Mouse (Mus musculus): ENCODE measurements around the gene Magi2. TPM values are rescaled to one million over a fixed set of nuclear protein-coding genes. Genes with fewer than 3 reads are reported as not detected.
A peak's percentile ranks its signal among the peaks of the same experiment; 100 is the strongest.

Magi2 gene
- polyA plus RNA-seq, 1 experiment, result 0.48 TPM

- Histone ChIP-seq H3ac (ENCODE audit: control insufficient read depth, insufficient read length) (no peak overlapping the region), H3K27me3 (ENCODE audit: control insufficient read depth, insufficient read depth, insufficient read length) (no peaks in the 10 kb centered on the region), H3K36me3 (ENCODE audit: control insufficient read depth, insufficient read depth) (no peaks in the 10 kb centered on the region), H3K79me2 (ENCODE audit: control insufficient read depth, insufficient read depth) (no peaks in the 10 kb centered on the region), H3K4me3 (no peak overlapping the region), H3K4me2 (ENCODE audit: low read depth) (no peak overlapping the region)
- TF ChIP-seq TCF12 (IDR thresholded peaks at IDR 0.05; ENCODE audit: insufficient read depth, poor library complexity, severe bottlenecking) (no peak), USF1 (IDR thresholded peaks at IDR 0.05; ENCODE audit: low read depth) (peak; percentile 21)
These were observed 1380.7 kb downstream of the Magi2 start for GRCm38 (mm10) chr5:20607503-20607902.

DNA sequence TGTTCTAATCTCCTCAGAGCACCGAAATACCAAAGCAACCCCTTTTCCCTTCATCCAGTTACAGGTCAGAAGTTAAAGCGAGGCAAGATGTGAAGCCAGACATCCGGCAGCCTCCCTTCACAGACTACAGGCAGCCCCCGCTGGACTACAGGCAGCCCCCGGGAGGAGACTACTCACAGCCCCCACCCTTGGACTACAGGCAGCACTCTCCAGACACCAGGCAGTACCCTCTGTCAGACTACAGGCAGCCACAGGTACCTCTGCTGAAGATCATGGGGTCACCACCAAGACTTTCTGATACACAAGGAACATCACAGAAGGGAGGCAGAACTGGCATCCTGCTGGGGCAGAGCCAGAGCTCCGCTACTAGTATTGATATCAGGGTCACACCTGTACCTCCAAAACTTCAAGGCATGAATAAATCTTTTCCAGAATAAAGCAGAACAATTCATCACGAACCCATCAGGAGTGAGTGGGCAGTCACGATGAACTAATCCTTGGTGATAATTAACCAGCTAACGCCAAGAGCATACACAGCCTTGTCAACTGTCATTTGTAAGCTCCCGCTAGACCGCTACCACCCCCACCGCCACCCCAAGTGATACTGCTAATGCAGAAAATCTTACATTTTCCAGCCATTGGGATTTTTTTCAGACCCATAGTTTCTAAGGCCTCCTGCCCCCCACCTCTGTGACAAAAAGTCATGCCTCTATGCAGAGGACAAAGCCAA is 1382.5 kb downstream of the Magi2 start:
- Histone ChIP-seq H3K36me3 (ENCODE audit: control insufficient read depth, insufficient read depth) (no peaks in the 10 kb centered on the region), H3ac (ENCODE audit: control insufficient read depth, insufficient read length) (no peak overlapping the region), H3K27me3 (ENCODE audit: control insufficient read depth, insufficient read depth, insufficient read length) (no peaks in the 10 kb centered on the region), H3K79me2 (ENCODE audit: control insufficient read depth, insufficient read depth) (no peaks in the 10 kb centered on the region), H3K4me2 (ENCODE audit: low read depth) (no peak overlapping the region), H3K4me3 (no peak overlapping the region)
- no peak for TF ChIP-seq SRF (IDR thresholded peaks at IDR 0.05; ENCODE audit: control insufficient read depth, insufficient read length, low read depth)
- TF ChIP-seq MAX (IDR thresholded peaks at IDR 0.05; ENCODE audit: low read depth), result no peak
- no peak for TF ChIP-seq TCF12 (IDR thresholded peaks at IDR 0.05; ENCODE audit: insufficient read depth, poor library complexity, severe bottlenecking)
- TF ChIP-seq E2F4 (IDR thresholded peaks at IDR 0.05; ENCODE audit: insufficient read depth), result no peak
- no peak for TF ChIP-seq USF1 (IDR thresholded peaks at IDR 0.05; ENCODE audit: low read depth)
- TF ChIP-seq MYOG (IDR thresholded peaks at IDR 0.05; ENCODE audit: control insufficient read depth in 1 of 3, insufficient read depth in 1 of 3, insufficient read length in 2 of 3, low read depth in 2 of 3), result no peak

DNA sequence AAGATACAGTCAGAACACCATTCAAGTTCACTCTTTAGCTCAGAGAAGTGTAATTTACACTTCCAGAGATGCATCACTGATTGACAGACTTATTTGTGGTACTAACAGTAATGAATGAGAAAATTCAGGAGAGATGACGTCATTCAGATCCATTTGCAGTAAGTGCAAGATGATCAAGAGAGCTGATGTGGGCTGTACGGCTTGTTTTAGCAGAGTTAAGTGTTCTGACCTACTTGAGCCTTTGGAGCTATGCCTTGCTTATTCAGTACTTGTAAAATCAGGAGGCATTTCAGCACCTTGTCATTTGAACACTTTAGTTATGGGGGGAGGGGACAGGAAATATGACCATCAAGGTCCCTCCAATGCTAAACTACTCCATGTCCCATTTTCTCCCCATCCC is 1383.8 kb downstream of the Magi2 start:
- TF ChIP-seq TCF12 (IDR thresholded peaks at IDR 0.05; ENCODE audit: insufficient read depth, poor library complexity, severe bottlenecking) (no peak), POLR2A (IDR thresholded peaks at IDR 0.05; ENCODE audit: insufficient read length, low read depth) (no peak), TCF3 (IDR thresholded peaks at IDR 0.05; ENCODE audit: insufficient read length, low read depth) (no peak), SRF (IDR thresholded peaks at IDR 0.05; ENCODE audit: control insufficient read depth, insufficient read length, low read depth) (no peak), REST (IDR thresholded peaks at IDR 0.05; ENCODE audit: insufficient read depth, insufficient read length) (no peak), MAX (IDR thresholded peaks at IDR 0.05; ENCODE audit: low read depth) (no peak), CEBPB (IDR thresholded peaks at IDR 0.05; ENCODE audit: insufficient read depth, poor library complexity, severe bottlenecking) (no peak), MYOG (IDR thresholded peaks at IDR 0.05; ENCODE audit: control insufficient read depth in 1 of 3, insufficient read depth in 1 of 3, insufficient read length in 2 of 3, low read depth in 2 of 3) (no peak), E2F4 (IDR thresholded peaks at IDR 0.05; ENCODE audit: insufficient read depth) (no peak), MYOD1 (IDR thresholded peaks at IDR 0.05; ENCODE audit: control insufficient read depth in 1 of 3, insufficient read length in 2 of 3, low read depth in 2 of 3) (no peak), USF1 (IDR thresholded peaks at IDR 0.05; ENCODE audit: low read depth) (no peak), POLR2AphosphoS2 (IDR thresholded peaks at IDR 0.05; ENCODE audit: insufficient read length, low read depth) (no peak)
- H3K4me2 ChIP-seq (ENCODE audit: low read depth), result no peak overlapping the region
- no peaks in the 10 kb centered on the region for H3K79me2 ChIP-seq (ENCODE audit: control insufficient read depth, insufficient read depth)
- no peak overlapping the region for H3K4me3 ChIP-seq
- H3K27me3 ChIP-seq (ENCODE audit: control insufficient read depth, insufficient read depth, insufficient read length), result no peaks in the 10 kb centered on the region
- H3ac ChIP-seq (ENCODE audit: control insufficient read depth, insufficient read length), result no peak overlapping the region
- no peaks in the 10 kb centered on the region for H3K36me3 ChIP-seq (ENCODE audit: control insufficient read depth, insufficient read depth)

- Histone ChIP-seq H3K36me3 (ENCODE audit: control insufficient read depth, insufficient read depth) (no peaks in the 10 kb centered on the region), H3K27me3 (ENCODE audit: control insufficient read depth, insufficient read depth, insufficient read length) (no peaks in the 10 kb centered on the region), H3K79me2 (ENCODE audit: control insufficient read depth, insufficient read depth) (no peaks in the 10 kb centered on the region), H3K4me3 (no peak overlapping the region), H3K4me2 (ENCODE audit: low read depth) (no peak overlapping the region), H3ac (ENCODE audit: control insufficient read depth, insufficient read length) (no peak overlapping the region)
- TF ChIP-seq TCF3 (IDR thresholded peaks at IDR 0.05; ENCODE audit: insufficient read length, low read depth), result no peak
- TF ChIP-seq USF1 (IDR thresholded peaks at IDR 0.05; ENCODE audit: low read depth), result no peak
- no peak for TF ChIP-seq REST (IDR thresholded peaks at IDR 0.05; ENCODE audit: insufficient read depth, insufficient read length)
- TF ChIP-seq SRF (IDR thresholded peaks at IDR 0.05; ENCODE audit: control insufficient read depth, insufficient read length, low read depth), result no peak
These were observed 1385.8 kb downstream of the Magi2 start for GRCm38 (mm10) chr5:20612616-20613015.

GRCm38 (mm10) chr5:20614891-20615290 is 1388.1 kb downstream of the Magi2 start:
- Histone ChIP-seq H3K4me2 (ENCODE audit: low read depth) (no peak overlapping the region), H3K36me3 (ENCODE audit: control insufficient read depth, insufficient read depth) (no peaks in the 10 kb centered on the region), H3K4me3 (no peak overlapping the region), H3K79me2 (ENCODE audit: control insufficient read depth, insufficient read depth) (no peaks in the 10 kb centered on the region), H3K27me3 (ENCODE audit: control insufficient read depth, insufficient read depth, insufficient read length) (no peaks in the 10 kb centered on the region), H3ac (ENCODE audit: control insufficient read depth, insufficient read length) (no peak overlapping the region)
- TF ChIP-seq CEBPB (IDR thresholded peaks at IDR 0.05; ENCODE audit: insufficient read depth, poor library complexity, severe bottlenecking) (no peak), MYOG (IDR thresholded peaks at IDR 0.05; ENCODE audit: control insufficient read depth in 1 of 3, insufficient read depth in 1 of 3, insufficient read length in 2 of 3, low read depth in 2 of 3) (no peak), MYOD1 (IDR thresholded peaks at IDR 0.05; ENCODE audit: control insufficient read depth in 1 of 3, insufficient read length in 2 of 3, low read depth in 2 of 3) (no peak), TCF12 (IDR thresholded peaks at IDR 0.05; ENCODE audit: insufficient read depth, poor library complexity, severe bottlenecking) (no peak), POLR2AphosphoS2 (IDR thresholded peaks at IDR 0.05; ENCODE audit: insufficient read length, low read depth) (no peak), USF1 (IDR thresholded peaks at IDR 0.05; ENCODE audit: low read depth) (no peak), POLR2A (IDR thresholded peaks at IDR 0.05; ENCODE audit: insufficient read length, low read depth) (no peak), E2F4 (IDR thresholded peaks at IDR 0.05; ENCODE audit: insufficient read depth) (no peak), MAX (IDR thresholded peaks at IDR 0.05; ENCODE audit: low read depth) (no peak), TCF3 (IDR thresholded peaks at IDR 0.05; ENCODE audit: insufficient read length, low read depth) (no peak), REST (IDR thresholded peaks at IDR 0.05; ENCODE audit: insufficient read depth, insufficient read length) (no peak), SRF (IDR thresholded peaks at IDR 0.05; ENCODE audit: control insufficient read depth, insufficient read length, low read depth) (no peak)

Measured in myocyte (in vitro differentiated cells).